Mouse (Mus musculus): Measurements from ENCODE around the gene Scp2. TPM values are rescaled to one million over a fixed set of nuclear protein-coding genes. Genes with fewer than 3 reads are reported as not detected.
"Not testable (repeated sequence)": the region's sequence is repeated elsewhere in the genome, so short reads cannot be mapped to it uniquely, and the experiment has no call there.

The Scp2 gene
- 372 and 434 TPM in 2 replicates for polyA plus RNA-seq (2015; fragmentation: Nextera tagmentation; extraction: Ambion mirVana)

DNA sequence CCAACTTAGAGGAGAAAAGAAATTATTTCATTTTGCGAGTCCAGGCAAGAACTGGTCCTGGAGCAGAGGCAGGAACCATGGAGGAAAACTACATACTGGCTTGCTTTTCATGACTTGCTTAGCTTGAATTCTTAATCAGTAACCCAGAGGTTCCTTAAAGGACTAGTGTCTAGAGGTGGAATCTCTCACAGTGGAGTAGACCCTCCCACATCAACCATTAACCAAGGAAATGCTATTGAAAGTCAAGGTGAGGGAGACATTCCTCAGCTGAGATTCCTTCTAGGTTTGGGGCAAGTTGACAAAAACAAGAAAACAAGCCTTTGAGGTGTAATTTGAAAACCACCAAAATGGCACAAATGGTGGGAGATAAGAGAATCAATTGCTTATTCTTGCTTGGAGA is at the start of gene Scp2:
Scp2 (minus strand) TSS at position 119 of the 400 bp plus-strand sequence.
- H3K4me3 ChIP-seq (ENCODE audit: low read length), result no peak within 1 kb of the TSS
- no peaks in the 10 kb centered on the region for H3K36me3 ChIP-seq (ENCODE audit: control insufficient read depth, insufficient read depth, low read length)
- 0 out of 2 replicates have a peak, but pooled peaks have one; percentile 55 for ATAC-seq
- no peak within 1 kb of the TSS for H3K9ac ChIP-seq (ENCODE audit: low read depth, low read length)
- H3K4me2 ChIP-seq (ENCODE audit: low read depth, low read length), result no peak within 1 kb of the TSS
- no peaks in the 10 kb centered on the region for H3K4me1 ChIP-seq (ENCODE audit: control insufficient read depth, insufficient read depth, low read length)
- no peaks in the 10 kb centered on the region for H3K9me3 ChIP-seq (ENCODE audit: control insufficient read depth, low read length)
- H3K27me3 ChIP-seq (replicated peaks; ENCODE audit: control insufficient read depth, insufficient read depth, low read length), result no peaks in the 10 kb centered on the region
- no peak within 1 kb of the TSS for H3K27ac ChIP-seq (ENCODE audit: low read length)
- WGBS, result 81% methylated on average over 1 of the region's 1 CpGs

DNA sequence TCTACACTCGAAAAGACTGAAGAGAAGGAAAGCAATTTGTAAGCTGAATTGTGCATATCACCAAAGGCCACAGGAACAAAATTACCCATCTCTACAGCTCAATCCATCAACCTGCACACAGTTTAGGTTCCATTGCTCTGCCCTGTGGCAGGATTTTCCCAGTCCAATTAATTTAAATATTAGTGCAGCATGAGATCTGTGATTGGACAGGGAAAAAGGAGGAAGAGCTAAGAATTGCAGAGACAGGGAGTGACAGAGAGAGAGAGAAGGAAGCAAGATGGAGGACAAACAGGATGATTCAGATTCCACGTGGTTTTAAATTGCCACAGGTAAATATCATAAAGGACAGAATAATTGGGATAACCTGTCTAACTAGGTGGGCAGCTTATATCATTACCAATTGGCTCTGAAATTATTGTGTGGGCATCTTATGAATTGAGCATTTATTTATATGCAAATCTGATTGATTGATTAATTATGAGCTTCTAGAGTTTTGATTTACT is 48.1 kb upstream of the Scp2 start:
- Histone ChIP-seq H3K27me3 (replicated peaks; ENCODE audit: control insufficient read depth, insufficient read depth, low read length) (no peaks in the 10 kb centered on the region), H3K9ac (ENCODE audit: low read depth, low read length) (no peak overlapping the region), H3K36me3 (ENCODE audit: control insufficient read depth, insufficient read depth, low read length) (no peaks in the 10 kb centered on the region), H3K4me3 (ENCODE audit: low read length) (no peak overlapping the region), H3K27ac (ENCODE audit: low read length) (no peak overlapping the region), H3K9me3 (ENCODE audit: control insufficient read depth, low read length) (no peaks in the 10 kb centered on the region), H3K4me2 (ENCODE audit: low read depth, low read length) (no peak overlapping the region), H3K4me1 (ENCODE audit: control insufficient read depth, insufficient read depth, low read length) (peaks cover 3% of the 10 kb centered on the region; the same call in 1 of the 2 replicates)
- no peak for ATAC-seq
- WGBS, result 67% methylated on average over 2 of the region's 2 CpGs

- Histone ChIP-seq H3K9ac (ENCODE audit: low read depth, low read length) (no peak overlapping the region), H3K27ac (ENCODE audit: low read length) (no peak overlapping the region), H3K36me3 (ENCODE audit: control insufficient read depth, insufficient read depth, low read length) (no peaks in the 10 kb centered on the region), H3K4me1 (ENCODE audit: control insufficient read depth, insufficient read depth, low read length) (0 out of 2 replicates have a peak, but pooled peaks cover 2% of the 10 kb centered on the region), H3K27me3 (replicated peaks; ENCODE audit: control insufficient read depth, insufficient read depth, low read length) (no peaks in the 10 kb centered on the region), H3K4me3 (ENCODE audit: low read length) (no peak overlapping the region), H3K9me3 (ENCODE audit: control insufficient read depth, low read length) (no peaks in the 10 kb centered on the region), H3K4me2 (ENCODE audit: low read depth, low read length) (no peak overlapping the region)
- no peak for ATAC-seq
- WGBS, result 64% methylated on average over 1 of the region's 1 CpGs
Measured at GRCm38 (mm10) chr4:108182278-108182677, 37.5 kb upstream of the Scp2 start.

GRCm38 (mm10) chr4:108168056-108168455 is 23.3 kb upstream of the Scp2 start:
- H3K27me3 ChIP-seq (replicated peaks; ENCODE audit: control insufficient read depth, insufficient read depth, low read length), result no peaks in the 10 kb centered on the region
- H3K9me3 ChIP-seq (ENCODE audit: control insufficient read depth, low read length), result no peaks in the 10 kb centered on the region
- no peak overlapping the region for H3K4me2 ChIP-seq (ENCODE audit: low read depth, low read length)
- H3K9ac ChIP-seq (ENCODE audit: low read depth, low read length), result no peak overlapping the region
- H3K4me3 ChIP-seq (ENCODE audit: low read length), result no peak overlapping the region
- 84% methylated on average over 6 of the region's 6 CpGs for WGBS
- ATAC-seq, result no peak
- H3K36me3 ChIP-seq (ENCODE audit: control insufficient read depth, insufficient read depth, low read length), result no peaks in the 10 kb centered on the region
- no peak overlapping the region for H3K27ac ChIP-seq (ENCODE audit: low read length)
- H3K4me1 ChIP-seq (ENCODE audit: control insufficient read depth, insufficient read depth, low read length), result no peaks in the 10 kb centered on the region

GRCm38 (mm10) chr4:108166874-108167273 is 22.1 kb upstream of the Scp2 start:
- Histone ChIP-seq H3K27me3 (replicated peaks; ENCODE audit: control insufficient read depth, insufficient read depth, low read length) (no peaks in the 10 kb centered on the region), H3K27ac (ENCODE audit: low read length) (no peak overlapping the region), H3K4me1 (ENCODE audit: control insufficient read depth, insufficient read depth, low read length) (no peaks in the 10 kb centered on the region), H3K9ac (ENCODE audit: low read depth, low read length) (no peak overlapping the region), H3K4me3 (ENCODE audit: low read length) (no peak overlapping the region), H3K9me3 (ENCODE audit: control insufficient read depth, low read length) (no peaks in the 10 kb centered on the region), H3K36me3 (ENCODE audit: control insufficient read depth, insufficient read depth, low read length) (no peaks in the 10 kb centered on the region), H3K4me2 (ENCODE audit: low read depth, low read length) (no peak overlapping the region)
- 88% methylated on average over 4 of the region's 4 CpGs for WGBS
- no peak for ATAC-seq

- under 1% methylated on average over 43 of the region's 43 CpGs for WGBS
- Histone ChIP-seq H3K4me3 (ENCODE audit: low read length) (peak within 1 kb of the TSS; percentile 71), H3K9ac (ENCODE audit: low read depth, low read length) (peak within 1 kb of the TSS; percentile 81), H3K27ac (ENCODE audit: low read length) (no peak within 1 kb of the TSS), H3K9me3 (ENCODE audit: control insufficient read depth, low read length) (no peaks in the 10 kb centered on the region), H3K27me3 (replicated peaks; ENCODE audit: control insufficient read depth, insufficient read depth, low read length) (no peaks in the 10 kb centered on the region), H3K36me3 (ENCODE audit: control insufficient read depth, insufficient read depth, low read length) (no peaks in the 10 kb centered on the region), H3K4me2 (ENCODE audit: low read depth, low read length) (peak within 1 kb of the TSS; percentile 94), H3K4me1 (ENCODE audit: control insufficient read depth, insufficient read depth, low read length) (no peaks in the 10 kb centered on the region)
- peak; percentile 88 for ATAC-seq
Measured at GRCm38 (mm10) chr4:108165152-108165895, 20.5 kb upstream of the Scp2 start, which contains the start of gene Echdc2. Gene Echdc2 (plus strand): TSS chr4:108165437.

DNA sequence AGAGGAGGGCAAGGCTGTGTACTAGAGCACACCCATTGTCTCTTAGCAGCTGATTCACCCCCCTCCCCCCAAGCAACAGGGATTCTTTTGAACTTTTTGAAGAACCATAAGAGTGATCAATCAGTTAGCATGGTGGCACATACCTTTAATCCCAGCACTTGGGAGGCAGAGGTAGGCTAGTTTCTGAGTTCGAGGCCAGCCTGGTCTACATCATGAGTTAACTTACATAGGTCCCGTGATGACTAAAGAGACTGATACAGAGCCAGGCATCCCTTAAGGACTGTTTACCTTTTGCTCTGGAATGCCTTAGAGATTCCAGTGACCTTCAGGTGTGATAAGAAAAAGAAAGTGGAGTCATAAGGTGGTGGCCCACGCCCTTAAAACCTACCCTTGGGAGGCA is 18.5 kb upstream of the Scp2 start:
- Histone ChIP-seq H3K9me3 (ENCODE audit: control insufficient read depth, low read length) (no peaks in the 10 kb centered on the region), H3K36me3 (ENCODE audit: control insufficient read depth, insufficient read depth, low read length) (no peaks in the 10 kb centered on the region), H3K4me1 (ENCODE audit: control insufficient read depth, insufficient read depth, low read length) (no peaks in the 10 kb centered on the region), H3K4me3 (ENCODE audit: low read length) (no peak overlapping the region), H3K27me3 (replicated peaks; ENCODE audit: control insufficient read depth, insufficient read depth, low read length) (no peaks in the 10 kb centered on the region), H3K4me2 (ENCODE audit: low read depth, low read length) (no peak overlapping the region), H3K9ac (ENCODE audit: low read depth, low read length) (no peak overlapping the region), H3K27ac (ENCODE audit: low read length) (no peak overlapping the region)
- no peak for ATAC-seq
- WGBS, result 76% methylated on average over 3 of the region's 3 CpGs

DNA sequence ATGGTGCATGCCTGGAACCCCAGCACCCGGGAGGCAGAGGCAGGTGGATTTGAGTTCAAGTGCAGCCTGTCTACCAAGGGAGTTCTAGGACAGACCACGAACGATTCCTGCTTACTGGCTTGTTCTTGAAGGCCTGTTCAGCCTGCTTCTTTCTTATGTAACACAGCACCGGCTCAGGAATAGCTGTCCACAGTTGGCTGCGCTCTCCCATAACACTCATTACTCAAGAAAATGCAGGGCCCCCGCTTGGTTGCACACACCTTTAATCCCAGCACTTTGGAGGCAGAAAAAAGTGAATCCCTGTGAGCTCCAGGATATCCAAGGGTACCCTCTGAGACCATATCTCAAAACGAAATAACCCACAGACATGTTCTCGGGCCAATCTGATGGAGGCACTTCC is 17.1 kb upstream of the Scp2 start:
- no peak for ATAC-seq
- no peaks in the 10 kb centered on the region for H3K9me3 ChIP-seq (ENCODE audit: control insufficient read depth, low read length)
- no peak overlapping the region for H3K9ac ChIP-seq (ENCODE audit: low read depth, low read length)
- H3K4me3 ChIP-seq (ENCODE audit: low read length), result no peak overlapping the region
- H3K4me2 ChIP-seq (ENCODE audit: low read depth, low read length), result no peak overlapping the region
- 92% methylated on average over 8 of the region's 8 CpGs for WGBS
- no peaks in the 10 kb centered on the region for H3K4me1 ChIP-seq (ENCODE audit: control insufficient read depth, insufficient read depth, low read length)
- H3K36me3 ChIP-seq (ENCODE audit: control insufficient read depth, insufficient read depth, low read length), result no peaks in the 10 kb centered on the region
- no peaks in the 10 kb centered on the region for H3K27me3 ChIP-seq (replicated peaks; ENCODE audit: control insufficient read depth, insufficient read depth, low read length)
- no peak overlapping the region for H3K27ac ChIP-seq (ENCODE audit: low read length)

DNA sequence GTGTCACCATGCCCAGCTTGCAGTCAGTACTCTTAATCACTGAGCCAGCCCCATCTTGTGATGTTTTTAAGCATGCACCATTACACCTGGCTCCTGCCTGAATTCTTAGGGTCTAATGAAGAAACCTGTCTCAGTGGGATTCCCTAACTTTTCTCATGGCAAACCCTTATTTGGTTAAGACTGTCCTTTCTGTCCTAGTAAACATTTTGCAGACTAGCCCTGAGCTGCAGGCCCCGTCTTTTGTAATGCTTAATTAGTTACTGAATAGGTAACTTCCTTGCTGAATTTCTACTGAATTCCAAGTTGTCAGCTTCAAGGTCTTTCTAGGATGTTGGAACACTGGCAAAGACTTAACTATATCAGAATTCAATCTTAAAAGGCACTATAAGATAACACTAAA is 10.3 kb upstream of the Scp2 start:
- H3K9ac ChIP-seq (ENCODE audit: low read depth, low read length); H3K4me2 ChIP-seq (ENCODE audit: low read depth, low read length); H3K9me3 ChIP-seq (ENCODE audit: control insufficient read depth, low read length); H3K4me1 ChIP-seq (ENCODE audit: control insufficient read depth, insufficient read depth, low read length); H3K36me3 ChIP-seq (ENCODE audit: control insufficient read depth, insufficient read depth, low read length); ATAC-seq; H3K27ac ChIP-seq (ENCODE audit: low read length); H3K4me3 ChIP-seq (ENCODE audit: low read length); H3K27me3 ChIP-seq (replicated peaks; ENCODE audit: control insufficient read depth, insufficient read depth, low read length): not testable (repeated sequence)
- WGBS, result 79% methylated on average over 1 of the region's 1 CpGs
